Mouse (Mus musculus): ENCODE results near the gene Adgrg5. TPM values are rescaled to one million over a fixed set of nuclear protein-coding genes. Genes with fewer than 3 reads are reported as not detected.

Gene Adgrg5
- polyA plus RNA-seq, 1 experiment from 2014 or later: 0.36 TPM

- 31% methylated on average over 10 of the region's 10 CpGs for WGBS
- ATAC-seq (ENCODE audit: insufficient number of reproducible peaks, insufficient read depth, low FRiP score, low read depth): peak; percentile 70; the same call in 1 of the 2 replicates
- H3K27ac ChIP-seq (ENCODE audit: low read length): no peak overlapping the region
Observed at GRCm38 (mm10) chr8:94964828-94965227, 41.3 kb downstream of the Adgrg5 start.

GRCm38 (mm10) chr8:94966578-94966977, 43.1 kb downstream of the Adgrg5 start:
- 23% methylated on average over 7 of the region's 7 CpGs for WGBS
- Histone ChIP-seq H3K4me2 (replicated peaks; ENCODE audit: low read depth, low read length) (no peak overlapping the region), H3K4me3 (ENCODE audit: low read depth, low read length) (no peak overlapping the region), H3K9me3 (ENCODE audit: control insufficient read depth, low read depth, low read length) (no peaks in the 10 kb centered on the region), H3K36me3 (ENCODE audit: control insufficient read depth, insufficient read depth, low read length) (no peaks in the 10 kb centered on the region), H3K9ac (replicated peaks; ENCODE audit: low read depth, low read length) (no peak overlapping the region), H3K4me1 (ENCODE audit: control insufficient read depth, insufficient read depth, low read length) (no peaks in the 10 kb centered on the region), H3K27me3 (ENCODE audit: control insufficient read depth, insufficient read depth, low read length) (no peaks in the 10 kb centered on the region), H3K27ac (ENCODE audit: low read length) (no peak overlapping the region)
- ATAC-seq (ENCODE audit: insufficient number of reproducible peaks, insufficient read depth, low FRiP score, low read depth): no peak; the same call in 1 of the 2 replicates

More at GRCm38 (mm10) chr8:94964828-94965227, 41.3 kb downstream of the Adgrg5 start:
- no peaks in the 10 kb centered on the region for H3K4me1 ChIP-seq (ENCODE audit: control insufficient read depth, insufficient read depth, low read length)
- no peak overlapping the region for H3K4me2 ChIP-seq (replicated peaks; ENCODE audit: low read depth, low read length)
- H3K9me3 ChIP-seq (ENCODE audit: control insufficient read depth, low read depth, low read length): no peaks in the 10 kb centered on the region
- no peak overlapping the region for H3K9ac ChIP-seq (replicated peaks; ENCODE audit: low read depth, low read length)
- no peaks in the 10 kb centered on the region for H3K36me3 ChIP-seq (ENCODE audit: control insufficient read depth, insufficient read depth, low read length)
- no peaks in the 10 kb centered on the region for H3K27me3 ChIP-seq (ENCODE audit: control insufficient read depth, insufficient read depth, low read length)
- no peak overlapping the region for H3K4me3 ChIP-seq (ENCODE audit: low read depth, low read length)

GRCm38 (mm10) chr8:94967071-94967470, 43.6 kb downstream of the Adgrg5 start:
- Histone ChIP-seq H3K4me1 (ENCODE audit: control insufficient read depth, insufficient read depth, low read length) (no peaks in the 10 kb centered on the region), H3K27ac (ENCODE audit: low read length) (no peak overlapping the region), H3K9me3 (ENCODE audit: control insufficient read depth, low read depth, low read length) (no peaks in the 10 kb centered on the region), H3K4me2 (replicated peaks; ENCODE audit: low read depth, low read length) (no peak overlapping the region), H3K4me3 (ENCODE audit: low read depth, low read length) (no peak overlapping the region), H3K27me3 (ENCODE audit: control insufficient read depth, insufficient read depth, low read length) (no peaks in the 10 kb centered on the region), H3K9ac (replicated peaks; ENCODE audit: low read depth, low read length) (no peak overlapping the region), H3K36me3 (ENCODE audit: control insufficient read depth, insufficient read depth, low read length) (no peaks in the 10 kb centered on the region)
- WGBS: 76% methylated on average over 4 of the region's 4 CpGs
- no peak for ATAC-seq (ENCODE audit: insufficient number of reproducible peaks, insufficient read depth, low FRiP score, low read depth)

GRCm38 (mm10) chr8:94967554-94967953, 44.1 kb downstream of the Adgrg5 start:
- WGBS: 76% methylated on average over 3 of the region's 3 CpGs
- ATAC-seq (ENCODE audit: insufficient number of reproducible peaks, insufficient read depth, low FRiP score, low read depth): no peak
- no peak overlapping the region for H3K9ac ChIP-seq (replicated peaks; ENCODE audit: low read depth, low read length)
- H3K9me3 ChIP-seq (ENCODE audit: control insufficient read depth, low read depth, low read length): no peaks in the 10 kb centered on the region
- H3K36me3 ChIP-seq (ENCODE audit: control insufficient read depth, insufficient read depth, low read length): no peaks in the 10 kb centered on the region
- no peaks in the 10 kb centered on the region for H3K4me1 ChIP-seq (ENCODE audit: control insufficient read depth, insufficient read depth, low read length)
- H3K27me3 ChIP-seq (ENCODE audit: control insufficient read depth, insufficient read depth, low read length): no peaks in the 10 kb centered on the region
- H3K4me3 ChIP-seq (ENCODE audit: low read depth, low read length): no peak overlapping the region
- H3K27ac ChIP-seq (ENCODE audit: low read length): no peak overlapping the region
- H3K4me2 ChIP-seq (replicated peaks; ENCODE audit: low read depth, low read length): no peak overlapping the region

GRCm38 (mm10) chr8:94973270-94973669, 49.8 kb downstream of the Adgrg5 start:
- no peak overlapping the region for H3K9ac ChIP-seq (replicated peaks; ENCODE audit: low read depth, low read length)
- no peak for ATAC-seq (ENCODE audit: insufficient number of reproducible peaks, insufficient read depth, low FRiP score, low read depth)
- WGBS: 87% methylated on average over 9 of the region's 9 CpGs

GRCm38 (mm10) chr8:94973786-94974185, 50.3 kb downstream of the Adgrg5 start:
- peak overlapping the region; percentile 90 for H3K27ac ChIP-seq (ENCODE audit: low read length)
- H3K9me3 ChIP-seq (ENCODE audit: control insufficient read depth, low read depth, low read length): no peaks in the 10 kb centered on the region
- no peaks in the 10 kb centered on the region for H3K27me3 ChIP-seq (ENCODE audit: control insufficient read depth, insufficient read depth, low read length)
- H3K4me2 ChIP-seq (replicated peaks; ENCODE audit: low read depth, low read length): no peak overlapping the region
- H3K4me3 ChIP-seq (ENCODE audit: low read depth, low read length): no peak overlapping the region
- no peaks in the 10 kb centered on the region for H3K36me3 ChIP-seq (ENCODE audit: control insufficient read depth, insufficient read depth, low read length)
- ATAC-seq (ENCODE audit: insufficient number of reproducible peaks, insufficient read depth, low FRiP score, low read depth): no peak
- no peak overlapping the region for H3K9ac ChIP-seq (replicated peaks; ENCODE audit: low read depth, low read length)
- 78% methylated on average over 9 of the region's 9 CpGs for WGBS
- H3K4me1 ChIP-seq (ENCODE audit: control insufficient read depth, insufficient read depth, low read length): peaks cover 3% of the 10 kb centered on the region; the same call in 1 of the 2 replicates

More at GRCm38 (mm10) chr8:94973270-94973669, 49.8 kb downstream of the Adgrg5 start:
- peak overlapping the region; percentile 90; the same call in 1 of the 2 replicates for H3K27ac ChIP-seq (ENCODE audit: low read length)
- no peak overlapping the region for H3K4me2 ChIP-seq (replicated peaks; ENCODE audit: low read depth, low read length)
- H3K4me1 ChIP-seq (ENCODE audit: control insufficient read depth, insufficient read depth, low read length): peaks cover 3% of the 10 kb centered on the region; the same call in 1 of the 2 replicates
- H3K9me3 ChIP-seq (ENCODE audit: control insufficient read depth, low read depth, low read length): no peaks in the 10 kb centered on the region
- no peaks in the 10 kb centered on the region for H3K36me3 ChIP-seq (ENCODE audit: control insufficient read depth, insufficient read depth, low read length)
- no peaks in the 10 kb centered on the region for H3K27me3 ChIP-seq (ENCODE audit: control insufficient read depth, insufficient read depth, low read length)
- H3K4me3 ChIP-seq (ENCODE audit: low read depth, low read length): no peak overlapping the region

- 37% methylated on average over 7 of the region's 7 CpGs for WGBS
- Histone ChIP-seq H3K4me3 (ENCODE audit: low read depth, low read length) (no peak within 1 kb of the TSS), H3K9ac (replicated peaks; ENCODE audit: low read depth, low read length) (no peak within 1 kb of the TSS), H3K4me1 (ENCODE audit: control insufficient read depth, insufficient read depth, low read length) (peaks cover 3% of the 10 kb centered on the region; the same call in 1 of the 2 replicates), H3K27me3 (ENCODE audit: control insufficient read depth, insufficient read depth, low read length) (no peaks in the 10 kb centered on the region), H3K9me3 (ENCODE audit: control insufficient read depth, low read depth, low read length) (no peaks in the 10 kb centered on the region), H3K4me2 (replicated peaks; ENCODE audit: low read depth, low read length) (0 out of 2 replicates have a peak within 1 kb of the TSS, but pooled peaks have one; percentile 8), H3K36me3 (ENCODE audit: control insufficient read depth, insufficient read depth, low read length) (no peaks in the 10 kb centered on the region), H3K27ac (ENCODE audit: low read length) (peak within 1 kb of the TSS; percentile 90)
- ATAC-seq (ENCODE audit: insufficient number of reproducible peaks, insufficient read depth, low FRiP score, low read depth): peak; percentile 84
Observed at GRCm38 (mm10) chr8:94974467-94975165, 51.1 kb downstream of the Adgrg5 start, which contains the start of gene Adgrg1. TSS of gene Adgrg1 (plus strand) at chr8:94974751.

- Histone ChIP-seq H3K36me3 (ENCODE audit: control insufficient read depth, insufficient read depth, low read length) (no peaks in the 10 kb centered on the region), H3K27ac (ENCODE audit: low read length) (peak overlapping the region; percentile 95), H3K27me3 (ENCODE audit: control insufficient read depth, insufficient read depth, low read length) (no peaks in the 10 kb centered on the region), H3K9ac (replicated peaks; ENCODE audit: low read depth, low read length) (peak overlapping the region; percentile 34), H3K4me3 (ENCODE audit: low read depth, low read length) (peak overlapping the region; percentile 27), H3K4me2 (replicated peaks; ENCODE audit: low read depth, low read length) (peak overlapping the region; percentile 49), H3K9me3 (ENCODE audit: control insufficient read depth, low read depth, low read length) (no peaks in the 10 kb centered on the region), H3K4me1 (ENCODE audit: control insufficient read depth, insufficient read depth, low read length) (peaks cover 3% of the 10 kb centered on the region; the same call in 1 of the 2 replicates)
- 10% methylated on average over 17 of the region's 17 CpGs for WGBS
- peak; percentile 57 for ATAC-seq (ENCODE audit: insufficient number of reproducible peaks, insufficient read depth, low FRiP score, low read depth)
Observed at GRCm38 (mm10) chr8:94976651-94977417, 53.3 kb downstream of the Adgrg5 start.

All from stomach, embryonic 14.5 days (tissue).